Mouse (Mus musculus) telencephalon, adult 2 months (tissue): ENCODE measurements around the gene Kremen1.

Experiments used
- DNase-seq: peaks from one replicate; pipeline ENCODE4 v3.0.0-alpha.2; 2011; ENCODE audit warnings: low read depth, low spot score

Kremen1 gene

DNA sequence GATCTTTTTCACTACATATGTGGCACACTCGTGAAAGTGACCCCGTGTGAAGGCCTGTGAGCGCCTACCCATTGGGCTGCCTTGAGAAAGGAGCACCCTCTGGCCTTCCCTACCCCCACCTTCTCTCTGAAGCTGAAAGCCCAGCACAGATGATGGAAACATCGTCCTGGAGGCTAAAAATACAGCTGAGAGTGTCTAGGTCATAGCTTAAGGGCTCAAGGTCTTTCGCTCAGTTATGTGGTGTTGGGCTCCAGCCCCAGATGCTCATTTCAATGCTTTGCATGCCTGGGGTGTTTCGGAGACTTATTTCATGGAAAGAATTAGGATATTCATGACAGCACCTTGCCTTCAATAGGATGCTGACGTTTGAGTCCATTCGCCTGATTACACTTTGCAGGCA, 4.4 kb upstream of the Kremen1 start:
- DNase-seq = no peak

DNA sequence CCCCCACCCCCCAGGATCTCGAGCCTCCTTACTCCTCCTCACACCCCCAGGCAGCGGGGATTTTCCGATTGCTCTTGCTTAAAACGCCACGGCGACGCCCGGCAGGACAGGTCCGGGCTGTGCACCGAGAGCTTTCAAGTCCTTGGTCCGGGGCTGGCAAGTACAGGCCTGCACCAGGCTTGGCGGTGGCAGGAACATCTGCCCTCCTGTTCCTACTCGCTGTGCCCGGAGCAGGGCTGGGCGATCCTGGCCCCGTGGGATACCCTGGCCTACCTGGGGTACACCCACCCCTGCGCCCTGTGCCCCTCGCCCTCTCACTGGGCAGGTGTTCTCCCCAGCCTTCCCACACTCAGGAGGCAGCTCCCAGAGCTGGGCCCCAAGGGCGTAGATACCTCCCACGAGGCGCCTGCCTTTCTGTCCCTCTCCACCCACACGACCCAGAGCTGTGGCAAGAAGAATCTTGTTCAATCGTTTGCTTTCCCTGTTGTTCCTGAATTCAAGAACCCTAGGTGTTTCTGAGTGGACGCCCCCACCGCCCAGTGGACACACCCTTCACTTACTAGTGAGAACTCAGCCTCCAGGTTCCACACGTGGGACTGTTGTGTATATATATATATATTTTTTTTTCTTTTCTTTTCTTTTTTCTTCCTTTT, 1.8 kb upstream of the Kremen1 start:
- DNase-seq = no peak

DNA sequence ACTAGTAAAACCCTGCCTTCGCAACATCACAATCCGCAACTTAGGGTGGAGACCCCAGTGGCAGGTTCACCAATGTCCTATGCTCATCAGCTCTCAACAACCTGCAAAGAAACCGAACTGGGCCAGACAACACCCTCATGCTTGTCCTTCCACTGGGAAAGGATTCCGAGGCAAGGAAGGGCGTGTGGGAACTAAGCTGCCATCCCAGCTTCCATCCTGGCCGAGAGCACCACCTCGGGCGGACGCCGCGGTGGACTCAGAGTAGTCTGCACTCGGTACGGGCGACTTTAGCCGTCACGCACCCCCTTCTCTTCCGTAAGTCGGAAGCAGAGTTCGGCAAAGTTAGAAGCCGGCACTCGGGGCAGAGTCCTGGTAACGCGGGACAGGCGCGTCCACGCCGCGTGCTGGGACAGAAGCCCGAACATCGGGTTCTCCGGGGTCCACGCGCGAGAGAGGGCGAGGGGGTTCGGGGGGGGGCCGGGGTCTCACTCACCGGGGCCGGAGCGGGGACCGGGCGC, 357 bp downstream of the Kremen1 start:
- DNase-seq = no peak

DNA sequence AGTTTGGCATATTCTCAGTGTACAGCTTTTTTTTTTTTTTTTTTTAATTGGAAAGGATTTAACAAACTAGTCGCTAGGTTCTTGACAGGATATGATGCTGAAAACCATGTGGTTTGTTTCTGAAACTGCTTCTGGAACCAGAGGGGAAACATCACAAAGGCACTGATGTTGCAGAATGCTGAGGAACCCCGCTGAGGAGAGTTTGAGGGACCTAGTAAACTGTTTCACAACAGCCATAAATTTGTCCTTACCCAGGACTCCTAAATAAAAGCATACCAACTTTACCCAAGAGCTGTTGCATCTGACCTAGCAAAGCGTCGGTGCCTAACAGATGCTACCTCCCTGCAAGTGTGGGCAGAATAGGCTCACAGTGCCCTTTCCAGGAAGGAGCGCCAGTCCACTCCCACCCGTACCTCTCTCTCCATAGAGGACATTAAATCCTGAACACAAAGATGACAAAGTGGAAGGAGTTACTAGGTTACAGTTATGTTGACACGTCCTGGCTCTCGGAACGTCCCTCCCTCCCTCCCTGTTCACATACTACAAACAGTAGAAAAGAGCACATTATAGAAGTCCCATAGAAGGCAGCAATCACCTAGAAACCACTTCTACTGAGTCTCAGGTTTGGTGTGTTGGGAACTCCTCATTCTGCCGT, 1.3 kb downstream of the Kremen1 start:
- no peak for DNase-seq

GRCm38 (mm10) chr11:5258036-5258435, 3.3 kb downstream of the Kremen1 start:
- DNase-seq = no peak

GRCm38 (mm10) chr11:5257151-5257862, 4.1 kb downstream of the Kremen1 start:
- DNase-seq = no peak

- DNase-seq = peak; percentile 24
Observed at GRCm38 (mm10) chr11:5255509-5256014, 5.8 kb downstream of the Kremen1 start.

- no peak for DNase-seq
Observed at GRCm38 (mm10) chr11:5254016-5254415, 7.3 kb downstream of the Kremen1 start.

DNA sequence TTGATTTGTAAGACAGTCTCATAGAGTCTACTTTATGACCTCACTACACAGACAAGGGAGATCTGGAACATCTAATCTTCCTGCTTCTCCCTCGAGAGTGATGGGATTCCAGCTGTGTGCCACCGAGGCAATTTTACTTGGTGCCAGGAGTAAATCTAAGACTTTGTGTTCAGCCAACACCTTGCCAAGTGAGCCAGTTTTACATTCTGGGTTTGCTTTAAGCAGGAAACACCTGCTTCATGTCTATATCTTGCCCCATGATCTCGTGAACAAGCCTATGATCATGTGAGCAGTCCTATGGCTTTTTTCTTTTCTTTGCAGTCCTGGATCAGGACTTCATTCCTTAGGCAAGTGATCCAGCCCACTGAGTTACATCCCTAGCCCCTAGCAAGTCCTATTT, 7.8 kb downstream of the Kremen1 start:
- no peak for DNase-seq

DNA sequence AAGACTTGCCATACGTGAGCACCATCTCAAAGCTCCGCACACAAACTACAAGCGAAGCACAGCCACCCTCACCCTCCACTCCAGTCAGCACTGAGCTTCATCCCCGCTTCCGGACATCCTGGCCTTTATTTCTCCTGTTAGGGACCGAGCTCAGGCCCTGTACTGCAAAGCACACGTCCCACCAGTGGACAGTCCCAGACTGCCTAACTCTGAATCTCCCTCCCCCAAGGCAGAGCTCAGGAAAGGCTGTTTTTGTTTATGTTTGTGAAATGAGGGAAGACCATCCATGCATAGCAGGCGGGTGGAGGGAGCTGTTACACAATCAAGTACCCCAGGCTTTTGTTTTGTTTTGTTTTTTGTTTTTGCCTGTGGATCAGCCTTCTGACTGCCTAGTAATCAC, 8.6 kb downstream of the Kremen1 start:
- DNase-seq = no peak

DNA sequence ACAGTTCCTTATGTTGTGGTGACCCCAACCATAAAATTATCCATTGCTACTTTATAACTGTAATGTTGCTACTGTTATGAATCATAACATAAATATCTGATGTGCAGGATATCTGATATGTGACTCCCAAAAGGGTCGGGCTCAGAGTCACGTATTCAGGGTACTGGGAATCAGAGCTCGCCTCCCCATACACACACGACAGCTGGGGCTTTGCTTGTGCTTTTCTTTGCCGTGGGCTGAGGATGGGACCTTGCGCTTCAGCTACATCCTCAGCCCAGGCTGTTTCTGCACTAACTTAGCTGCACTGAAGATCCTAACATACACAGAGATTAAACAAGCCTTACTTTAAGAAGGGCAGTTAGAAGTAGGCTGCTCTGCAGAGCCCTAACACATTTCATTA, 10.2 kb downstream of the Kremen1 start:
- DNase-seq = no peak

DNA sequence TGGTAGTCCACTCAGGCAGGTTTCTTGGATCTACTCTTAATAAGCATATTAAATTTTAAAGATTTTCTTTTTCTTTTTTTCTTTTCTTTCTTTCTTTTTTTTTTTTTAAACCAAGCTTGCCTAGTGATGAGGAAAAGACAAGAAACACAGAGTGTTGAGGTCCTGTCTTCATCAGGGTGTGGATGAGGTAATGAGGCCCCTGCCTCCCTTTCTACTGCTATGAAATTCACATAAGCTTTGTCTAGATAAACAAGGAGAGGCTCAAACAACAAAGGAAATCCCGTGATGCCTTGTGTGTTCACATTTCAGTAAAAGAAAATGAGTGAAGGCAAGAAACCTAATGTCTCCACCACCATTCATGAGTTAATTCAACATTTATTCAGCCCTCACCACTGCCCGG, 13.2 kb downstream of the Kremen1 start:
- no peak for DNase-seq

GRCm38 (mm10) chr11:5245431-5245830, 15.9 kb downstream of the Kremen1 start:
- DNase-seq = no peak

DNA sequence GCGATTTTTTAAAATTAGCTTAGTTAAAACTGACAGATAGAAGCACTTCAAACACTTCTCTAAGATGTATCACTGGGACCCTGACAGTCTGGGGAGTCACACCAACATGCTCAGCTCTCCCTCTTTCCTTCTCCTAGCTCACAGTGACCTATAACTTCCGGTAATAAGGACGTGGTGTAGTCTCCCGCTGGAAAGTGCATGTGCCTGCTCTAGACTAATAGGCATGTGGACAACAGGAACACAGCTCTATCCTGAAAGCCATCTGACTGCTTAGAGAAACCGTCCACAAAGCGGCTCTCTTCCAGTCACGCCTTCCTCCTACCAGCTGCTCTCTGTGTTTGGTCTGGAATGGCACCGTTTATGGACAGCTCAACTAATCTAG, 16.6 kb downstream of the Kremen1 start:
- DNase-seq = peak; percentile 60

GRCm38 (mm10) chr11:5243812-5244748, 17.3 kb downstream of the Kremen1 start:
- peak; percentile 83 for DNase-seq

DNA sequence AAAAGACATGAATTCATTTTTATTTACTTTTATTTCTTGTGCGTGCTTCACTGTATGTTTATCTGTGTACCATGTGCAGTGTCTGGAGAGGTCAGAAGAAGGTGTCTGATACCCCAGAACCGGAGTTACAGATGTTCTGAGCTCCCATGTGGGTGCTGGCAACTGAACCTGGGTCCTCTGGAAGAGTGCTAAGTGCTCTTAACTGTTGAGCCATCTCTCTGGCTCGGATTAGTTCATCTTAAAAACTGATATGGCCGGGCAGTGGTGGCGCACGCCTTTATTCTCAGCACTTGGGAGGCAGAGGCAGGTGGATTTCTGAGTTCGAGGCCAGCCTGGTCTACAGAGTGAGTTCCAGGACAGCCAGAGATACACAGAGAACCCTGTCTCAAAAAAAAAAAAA, 18.1 kb downstream of the Kremen1 start:
- no peak for DNase-seq

DNA sequence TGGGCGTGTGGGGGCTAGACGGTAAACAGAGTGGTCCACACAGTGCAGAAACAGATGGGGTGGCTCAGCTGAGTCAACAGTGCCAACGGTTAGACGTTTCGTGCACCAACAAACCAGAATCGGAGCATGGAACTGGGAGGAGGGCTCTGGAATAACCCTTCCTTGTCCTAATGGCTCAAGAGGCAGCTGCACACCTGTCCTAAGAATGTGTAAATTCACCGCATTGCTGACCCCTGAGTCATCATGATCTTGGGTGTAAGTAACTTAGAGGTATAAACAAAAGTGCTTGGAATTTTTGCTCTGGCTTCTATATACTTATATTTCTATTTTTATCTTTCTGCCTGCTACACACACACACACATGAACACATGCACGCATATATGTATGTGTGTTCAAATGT, 19.2 kb downstream of the Kremen1 start:
- no peak for DNase-seq

DNA sequence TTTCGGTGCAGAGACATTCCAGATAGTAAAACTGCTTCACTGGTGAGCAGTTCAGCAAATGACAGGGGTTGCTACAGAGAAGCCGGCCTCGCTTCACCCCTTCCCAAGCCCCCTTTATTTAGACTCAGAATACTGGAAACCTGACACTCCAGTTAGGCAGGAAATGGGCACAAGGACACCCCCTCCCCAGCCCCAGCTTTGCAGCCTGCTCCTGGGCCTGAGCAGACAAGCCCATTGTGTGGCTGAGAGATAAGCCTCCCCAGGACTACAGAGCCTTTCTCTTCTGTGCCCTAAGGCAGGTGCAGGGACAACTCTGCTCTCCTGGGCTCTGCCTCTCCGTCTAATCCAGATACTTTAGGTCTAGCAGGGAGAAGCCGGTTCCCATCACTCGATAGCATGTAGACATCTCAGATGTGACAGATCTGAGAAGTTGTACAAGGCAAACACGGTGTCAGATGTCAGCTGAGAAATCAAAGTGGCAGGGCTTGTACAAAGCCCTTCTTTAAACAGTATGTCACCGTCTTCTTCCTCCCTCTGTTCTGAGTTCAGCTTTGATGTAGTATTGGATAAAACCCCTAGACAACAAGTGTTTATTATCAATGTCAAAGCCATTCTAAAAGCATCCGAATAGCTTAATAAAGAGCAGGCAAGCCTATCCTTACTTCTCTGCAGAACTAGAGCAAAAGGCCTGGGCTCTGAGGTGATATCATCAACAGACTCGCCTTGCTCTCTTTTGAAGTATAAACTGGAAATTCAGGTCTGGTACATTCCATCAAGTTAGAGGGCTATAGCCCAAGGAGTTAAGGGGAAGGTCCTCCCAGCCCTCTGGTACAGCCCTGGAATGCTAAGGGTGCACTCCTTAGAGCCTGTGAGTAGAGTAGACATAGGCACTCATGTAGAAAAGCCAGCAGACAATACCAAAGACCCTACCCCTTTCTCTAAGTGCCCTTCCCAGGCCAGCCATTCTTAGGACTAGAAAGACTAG, 21.4 kb downstream of the Kremen1 start:
- no peak for DNase-seq

DNA sequence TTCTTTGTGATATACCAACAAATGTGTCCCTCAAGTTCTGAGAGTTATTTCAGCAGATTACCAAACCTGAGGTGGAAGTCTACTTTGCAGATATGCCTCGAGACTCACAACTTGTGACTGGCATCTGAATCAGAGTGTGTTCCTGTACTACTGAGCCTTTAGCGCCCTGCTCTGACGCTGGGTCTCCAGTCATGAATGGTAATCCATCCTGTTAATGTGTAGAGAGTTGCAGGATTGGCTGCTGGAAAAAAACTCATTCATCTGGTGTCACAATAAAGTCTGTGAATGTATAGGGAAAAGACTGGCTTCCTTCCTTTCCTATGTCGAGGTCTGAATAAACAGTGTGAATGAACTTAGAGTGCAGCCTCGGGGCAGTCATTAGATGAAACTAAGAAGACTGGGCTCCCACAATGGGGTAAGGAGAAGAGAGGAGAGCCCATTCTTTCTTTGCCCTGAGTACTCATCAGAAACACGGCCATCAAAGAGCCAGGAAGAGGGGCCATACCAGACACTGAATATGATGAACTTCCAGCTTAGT, 41.4 kb downstream of the Kremen1 start:
- DNase-seq = no peak

DNA sequence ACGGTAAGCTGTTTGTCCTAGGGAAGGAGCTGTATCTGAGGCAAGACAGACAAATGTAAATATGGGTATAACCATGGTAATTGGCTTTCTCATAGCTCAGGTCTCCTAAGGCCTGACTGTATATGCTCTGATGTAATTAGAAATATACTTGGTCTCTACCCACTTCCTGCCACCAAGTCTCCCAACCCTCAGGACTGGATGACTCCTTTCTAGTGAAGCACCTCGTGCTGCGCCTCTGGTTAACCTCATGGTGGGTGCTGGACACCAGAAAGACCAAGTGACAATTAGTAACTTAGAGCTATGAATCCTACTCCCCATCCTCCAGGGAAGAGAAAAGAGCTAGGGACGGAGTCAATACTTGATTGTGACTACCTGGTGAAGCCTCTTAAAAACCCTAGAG, 42.0 kb downstream of the Kremen1 start:
- DNase-seq = no peak
